Mouse (Mus musculus): ENCODE data around the gene Sult2a8. TPM values are rescaled to one million over a fixed set of nuclear protein-coding genes. Genes with fewer than 3 reads are reported as not detected.
"Not testable (repeated sequence)": the region's sequence is repeated elsewhere in the genome, so short reads cannot be mapped to it uniquely, and the experiment has no call there.

Gene Sult2a8
- polyA plus RNA-seq (2015; fragmentation: Nextera tagmentation; extraction: Ambion mirVana), result not detected in 2 replicates

- H3K4me2 ChIP-seq, result no peak within 1 kb of the TSS
- no peaks in the 10 kb centered on the region for H3K4me1 ChIP-seq (replicated peaks)
- no peak within 1 kb of the TSS for H3K9ac ChIP-seq
- WGBS, result 65% methylated on average over 3 of the region's 3 CpGs
- no peak within 1 kb of the TSS for H3K4me3 ChIP-seq
- peaks cover 14% of the 10 kb centered on the region for H3K9me3 ChIP-seq
- no peak within 1 kb of the TSS for H3K27ac ChIP-seq
- no peaks in the 10 kb centered on the region for H3K36me3 ChIP-seq
- ATAC-seq (ENCODE audit: low FRiP score), result no peak
- no peaks in the 10 kb centered on the region for H3K27me3 ChIP-seq
Measured at GRCm38 (mm10) chr7:14446534-14446933, at the start of gene Sult2a8. TSS of gene Sult2a8 (minus strand) at chr7:14446769.

DNA sequence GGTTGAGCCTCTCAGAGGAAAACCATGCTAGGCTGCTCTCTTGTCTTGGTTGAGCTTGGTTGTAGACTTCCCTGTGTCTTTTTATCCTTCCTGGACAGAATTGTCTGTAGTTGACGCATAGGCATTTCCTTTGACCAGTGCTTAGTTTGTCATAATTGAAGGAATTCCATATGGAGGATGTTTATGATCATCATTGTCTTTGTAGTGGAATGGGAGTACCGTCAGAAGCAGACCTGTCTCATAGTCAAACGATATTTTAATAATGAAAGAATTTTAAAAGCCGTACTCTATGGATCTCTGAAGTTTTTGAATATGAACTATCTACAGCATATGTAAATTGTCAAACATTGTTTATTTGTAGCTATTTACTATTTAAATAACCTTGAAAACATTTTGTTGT is 47.6 kb upstream of the Sult2a8 start, which contains the start of gene Sult2a7:
Sult2a7 (minus strand) TSS at position 101 of the 400 bp plus-strand sequence.
- Histone ChIP-seq H3K4me1 (replicated peaks) (no peaks in the 10 kb centered on the region), H3K9me3 (peaks cover 17% of the 10 kb centered on the region), H3K4me3 (no peak within 1 kb of the TSS), H3K27me3 (no peaks in the 10 kb centered on the region), H3K9ac (no peak within 1 kb of the TSS), H3K27ac (no peak within 1 kb of the TSS), H3K4me2 (no peak within 1 kb of the TSS), H3K36me3 (no peaks in the 10 kb centered on the region)
- WGBS, result 90% methylated on average over 4 of the region's 4 CpGs
- no peak for ATAC-seq (ENCODE audit: low FRiP score)

DNA sequence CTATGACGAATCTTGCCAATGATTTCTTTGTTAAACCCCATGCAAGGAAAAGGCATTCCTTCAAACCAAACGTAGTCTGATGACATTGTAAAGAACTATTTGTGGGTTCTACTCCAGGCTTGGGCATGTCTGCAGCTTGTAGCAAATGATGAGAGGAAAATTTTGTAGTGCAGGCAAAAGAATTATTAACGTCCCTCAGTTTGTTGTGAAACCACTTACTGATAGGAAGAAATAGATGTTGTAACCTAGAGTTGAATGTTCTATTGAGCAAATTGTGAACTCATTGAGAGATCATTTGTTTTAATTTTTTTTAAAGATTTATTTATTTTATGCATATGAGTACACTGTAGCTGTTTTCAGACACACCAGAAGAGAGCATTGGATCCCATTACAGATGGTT is 46.3 kb upstream of the Sult2a8 start:
- no peak overlapping the region for H3K4me2 ChIP-seq

DNA sequence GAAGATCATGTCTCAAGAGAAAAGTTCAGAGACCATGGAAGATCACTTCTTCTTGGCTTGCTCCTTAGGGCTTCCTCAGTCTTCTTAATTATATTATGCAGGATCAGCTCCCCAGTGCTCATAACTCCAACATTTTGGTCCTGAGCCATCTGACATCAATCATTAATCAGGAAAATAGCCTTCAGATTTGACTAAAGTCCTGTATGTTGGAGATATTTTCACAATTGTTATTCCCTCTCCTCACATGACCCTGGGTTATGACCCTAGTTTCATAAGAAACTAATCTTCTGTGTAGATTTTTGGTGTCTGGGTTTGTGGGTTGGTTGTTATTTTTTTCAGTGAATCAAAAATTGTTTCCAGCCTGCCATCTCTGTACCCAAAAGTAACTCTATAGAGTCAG is 7.0 kb downstream of the Sult2a8 start:
- Histone ChIP-seq H3K27ac (no peak overlapping the region), H3K9me3 (peaks cover 26% of the 10 kb centered on the region), H3K4me3 (no peak overlapping the region), H3K9ac (no peak overlapping the region), H3K4me2 (no peak overlapping the region), H3K4me1 (replicated peaks) (no peaks in the 10 kb centered on the region), H3K36me3 (no peaks in the 10 kb centered on the region), H3K27me3 (no peaks in the 10 kb centered on the region)
- ATAC-seq (ENCODE audit: low FRiP score), result no peak

More for the DNA sequence above, 46.3 kb upstream of the Sult2a8 start:
- 80% methylated on average over 3 of the region's 3 CpGs for WGBS
- H3K27me3 ChIP-seq, result no peaks in the 10 kb centered on the region
- no peak overlapping the region for H3K4me3 ChIP-seq
- no peak overlapping the region for H3K9ac ChIP-seq
- no peak overlapping the region for H3K27ac ChIP-seq
- ATAC-seq (ENCODE audit: low FRiP score), result no peak
- H3K4me1 ChIP-seq (replicated peaks), result no peaks in the 10 kb centered on the region
- no peaks in the 10 kb centered on the region for H3K36me3 ChIP-seq
- peaks cover 20% of the 10 kb centered on the region for H3K9me3 ChIP-seq

DNA sequence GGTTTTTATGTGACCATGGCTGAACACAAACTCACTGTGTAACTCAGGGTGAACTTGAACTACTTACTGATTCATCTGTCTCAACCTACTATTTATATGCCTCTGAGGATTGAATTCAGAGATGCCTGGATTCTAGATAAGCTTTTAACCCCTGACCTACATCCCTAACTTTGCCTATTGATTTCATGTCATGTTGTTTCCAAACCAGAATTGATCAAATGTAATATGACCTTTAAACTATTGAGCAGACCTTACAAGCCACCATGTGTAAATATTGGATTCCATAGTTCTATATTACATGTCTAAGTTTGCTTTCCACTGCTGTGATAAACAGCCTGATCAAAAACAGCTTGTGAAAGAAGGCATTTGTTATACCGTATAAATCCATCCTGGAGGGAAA is 8.1 kb downstream of the Sult2a8 start:
- H3K4me3 ChIP-seq, result no peak overlapping the region
- no peaks in the 10 kb centered on the region for H3K36me3 ChIP-seq
- H3K27ac ChIP-seq, result no peak overlapping the region
- H3K9ac ChIP-seq, result no peak overlapping the region
- H3K4me1 ChIP-seq (replicated peaks), result no peaks in the 10 kb centered on the region
- H3K9me3 ChIP-seq, result peaks cover 31% of the 10 kb centered on the region
- no peak for ATAC-seq (ENCODE audit: low FRiP score)
- no peak overlapping the region for H3K4me2 ChIP-seq
- H3K27me3 ChIP-seq, result no peaks in the 10 kb centered on the region
- 75% methylated on average over 1 of the region's 1 CpGs for WGBS

GRCm38 (mm10) chr7:14438029-14438428 is 8.5 kb downstream of the Sult2a8 start:
- 89% methylated on average over 2 of the region's 2 CpGs for WGBS
- H3K9ac ChIP-seq, result no peak overlapping the region
- H3K36me3 ChIP-seq, result no peaks in the 10 kb centered on the region
- peaks cover 32% of the 10 kb centered on the region for H3K9me3 ChIP-seq
- H3K4me2 ChIP-seq, result no peak overlapping the region
- no peaks in the 10 kb centered on the region for H3K4me1 ChIP-seq (replicated peaks)
- H3K4me3 ChIP-seq, result no peak overlapping the region
- H3K27me3 ChIP-seq, result no peaks in the 10 kb centered on the region
- no peak for ATAC-seq (ENCODE audit: low FRiP score)
- H3K27ac ChIP-seq, result no peak overlapping the region

- not testable (repeated sequence) for H3K4me1 ChIP-seq (replicated peaks); H3K27ac ChIP-seq; H3K4me2 ChIP-seq; H3K27me3 ChIP-seq; ATAC-seq (ENCODE audit: low FRiP score); H3K36me3 ChIP-seq; H3K4me3 ChIP-seq; H3K9ac ChIP-seq
- H3K9me3 ChIP-seq, result peaks cover 18% of the 10 kb centered on the region
Measured at GRCm38 (mm10) chr7:14399363-14399762, 47.2 kb downstream of the Sult2a8 start.

DNA sequence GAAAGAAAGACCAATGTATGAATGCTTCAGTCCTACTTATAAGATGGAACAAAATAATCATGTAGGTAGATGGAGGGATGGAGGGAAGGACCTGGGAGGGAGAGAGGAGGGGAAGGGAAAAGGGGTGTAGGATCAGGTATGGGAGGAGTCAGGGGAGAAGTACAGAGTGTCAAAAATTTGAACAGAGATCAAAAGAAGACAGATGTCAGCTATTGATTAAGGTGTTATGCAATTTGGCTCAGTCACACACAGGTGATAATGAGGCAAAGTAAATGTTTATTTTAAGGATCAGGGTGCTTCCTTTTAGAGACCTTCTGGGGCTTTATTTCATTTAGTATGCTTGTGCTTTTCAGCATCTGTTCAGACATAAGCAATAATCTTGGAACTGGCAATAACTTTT is 50.1 kb downstream of the Sult2a8 start:
- no peaks in the 10 kb centered on the region for H3K4me1 ChIP-seq (replicated peaks)
- H3K9ac ChIP-seq, result no peak overlapping the region
- H3K4me2 ChIP-seq, result no peak overlapping the region
- H3K9me3 ChIP-seq, result peaks cover 28% of the 10 kb centered on the region
- H3K27ac ChIP-seq, result no peak overlapping the region
- no peaks in the 10 kb centered on the region for H3K27me3 ChIP-seq
- H3K36me3 ChIP-seq, result no peaks in the 10 kb centered on the region
- no peak overlapping the region for H3K4me3 ChIP-seq
- ATAC-seq (ENCODE audit: low FRiP score), result no peak

Other genes with a start within 250 kb of the Sult2a8 start
- not detected in 2 replicates for gene Sult2a6, start 191.9 kb downstream of the Sult2a8 start, polyA plus RNA-seq (2015; fragmentation: Nextera tagmentation; extraction: Ambion mirVana)
- gene Obox8, start 113.2 kb downstream of the Sult2a8 start, polyA plus RNA-seq (2015; fragmentation: Nextera tagmentation; extraction: Ambion mirVana), result not detected in 2 replicates
- gene Sult2a7, start 47.5 kb upstream of the Sult2a8 start, polyA plus RNA-seq (2015; fragmentation: Nextera tagmentation; extraction: Ambion mirVana), result not detected in 2 replicates
- gene Vmn1r90, start 116.7 kb upstream of the Sult2a8 start, polyA plus RNA-seq (2015; fragmentation: Nextera tagmentation; extraction: Ambion mirVana), result 0.39 and 0.55 TPM in 2 replicates
- gene Obox7, start 212.7 kb upstream of the Sult2a8 start, polyA plus RNA-seq (2015; fragmentation: Nextera tagmentation; extraction: Ambion mirVana), result not detected in 2 replicates